Mouse (Mus musculus) limb, embryonic 15.5 days (tissue): ENCODE results near the gene Fbln5. TPM values are rescaled to one million over a fixed set of nuclear protein-coding genes. Genes with fewer than 3 reads are reported as not detected.

ENCODE experiments used
- ATAC-seq: fragments of 200-750 bp; cut with Nextera tagmentation; 2 replicates; pipeline ENCODE4 v1.8.0; 2017; ENCODE audit warnings: low read depth, moderate TSS enrichment; ENCODE audit not compliant: insufficient number of reproducible peaks, low FRiP score, low TSS enrichment
- H3K27ac ChIP-seq: fragments of 300-500 bp; sonication (generic); 2 replicates; pipeline ENCODE4 v1.5.1; 2015; ENCODE audit warnings: moderate library complexity, mild to moderate bottlenecking, inconsistent platforms
- H3K27me3 ChIP-seq: fragments of 300-500 bp; sonication (generic); 2 replicates; pipeline ENCODE4 v1.6.1; 2015; ENCODE audit warnings: inconsistent platforms
- H3K36me3 ChIP-seq: fragments of 300-500 bp; sonication (generic); 2 replicates; pipeline ENCODE4 v1.6.1; 2015; ENCODE audit warnings: inconsistent platforms
- H3K4me1 ChIP-seq: fragments of 300-500 bp; sonication (generic); 2 replicates; pipeline ENCODE4 v1.6.1; 2015; ENCODE audit warnings: inconsistent platforms
- H3K4me2 ChIP-seq: fragments of 300-500 bp; sonication (generic); 2 replicates; pipeline ENCODE4 v1.6.1; 2015; ENCODE audit warnings: mild to moderate bottlenecking, inconsistent platforms
- H3K4me3 ChIP-seq: fragments of 300-500 bp; sonication (generic); 2 replicates; pipeline ENCODE4 v1.5.1; 2015; ENCODE audit warnings: mild to moderate bottlenecking, inconsistent platforms
- H3K9ac ChIP-seq: fragments of 300-500 bp; sonication (generic); 2 replicates; pipeline ENCODE4 v1.6.1; 2015; ENCODE audit warnings: inconsistent platforms
- H3K9me3 ChIP-seq: fragments of 300-500 bp; sonication (generic); 2 replicates; pipeline ENCODE4 v1.6.1; 2016; ENCODE audit warnings: inconsistent platforms
- WGBS: fragments of 180-500 bp; shearing (Covaris S2); methylation state at CpG from one replicate; pipeline ENCODE4 v1.1.7; 2015; 5-methylcytosine and 5-hydroxymethylcytosine counted together
- polyA plus RNA-seq: library from polyadenylated mRNA; unstranded; fragments of >200 nt; fragmentation: Nextera tagmentation; extraction: Ambion mirVana; gene quantifications from 2 replicates; pipeline ENCODE4 v1.2.1, GENCODE M21; 2015

Fbln5 gene
- polyA plus RNA-seq, 1 experiment from 2014 or later, result 220 TPM

DNA sequence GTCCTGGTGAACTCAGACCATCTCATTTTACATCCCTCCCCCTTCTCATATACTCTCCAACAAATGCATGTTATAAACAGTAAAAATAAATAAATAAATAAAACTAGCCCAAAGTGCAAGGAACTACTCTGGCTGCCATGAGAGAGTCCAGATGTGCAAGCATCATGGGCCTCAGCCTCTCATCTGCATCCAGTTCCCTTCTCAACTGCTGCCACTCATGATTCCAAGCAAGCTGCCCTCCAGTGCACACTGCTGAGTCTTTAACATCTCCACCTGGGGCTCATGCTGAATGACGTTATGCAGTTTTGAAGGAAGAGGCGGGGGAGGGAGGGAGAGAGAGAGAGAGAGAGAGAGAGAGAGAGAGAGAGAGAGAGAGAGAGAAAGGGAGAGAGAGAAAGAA lies 76.5 kb downstream of the Fbln5 start:
- WGBS, result 29% methylated on average over 2 of the region's 2 CpGs
- Histone ChIP-seq H3K4me2 (no peak overlapping the region), H3K9ac (no peak overlapping the region), H3K36me3 (no peaks in the 10 kb centered on the region), H3K4me3 (no peak overlapping the region), H3K27ac (no peak overlapping the region), H3K27me3 (no peaks in the 10 kb centered on the region), H3K4me1 (0 out of 2 replicates have a peak, but pooled peaks cover 2% of the 10 kb centered on the region), H3K9me3 (no peaks in the 10 kb centered on the region)
- ATAC-seq, result no peak

DNA sequence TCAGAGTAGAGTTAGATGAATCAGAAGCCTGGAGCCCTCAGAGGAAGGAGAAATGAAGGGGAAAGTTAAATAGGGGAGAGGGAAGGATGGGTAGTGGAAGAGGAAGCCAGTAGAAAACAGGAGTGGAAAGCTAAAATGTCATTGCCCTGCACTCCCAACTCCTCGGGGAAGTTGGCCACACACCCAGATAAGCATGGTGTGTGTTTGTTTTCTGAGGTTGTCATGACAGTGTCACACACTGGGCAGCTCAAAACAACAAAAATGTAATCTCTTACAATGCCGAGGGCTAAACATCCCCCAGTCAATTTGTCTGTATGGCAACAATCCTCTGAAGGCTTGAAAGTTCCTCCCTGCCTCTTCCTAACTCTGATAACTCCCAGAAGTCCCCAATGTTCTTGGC lies 78.4 kb downstream of the Fbln5 start:
- no peak overlapping the region for H3K9ac ChIP-seq

DNA sequence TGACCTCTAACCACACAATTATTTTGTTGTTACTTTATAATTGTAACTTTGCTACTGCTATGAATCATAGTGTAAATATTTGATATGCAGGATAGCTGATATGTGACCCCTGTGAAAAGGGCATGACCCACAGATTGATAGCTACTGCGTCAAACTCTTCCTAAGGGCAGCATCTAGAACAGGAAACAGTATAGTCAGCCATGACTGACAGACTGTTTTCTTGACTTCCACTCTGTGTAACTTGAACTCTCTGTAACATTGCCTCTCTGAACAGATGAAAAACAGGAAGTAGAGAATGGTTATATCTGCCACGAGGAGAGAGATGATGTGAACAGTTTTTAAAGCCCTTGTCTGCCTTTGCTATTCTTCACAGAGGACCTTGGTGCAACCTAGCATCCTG lies 78.8 kb downstream of the Fbln5 start:
- no peaks in the 10 kb centered on the region for H3K27me3 ChIP-seq
- no peak overlapping the region for H3K4me2 ChIP-seq
- no peaks in the 10 kb centered on the region for H3K9me3 ChIP-seq
- no peak overlapping the region for H3K4me3 ChIP-seq
- no peak overlapping the region for H3K27ac ChIP-seq
- 0 out of 2 replicates have a peak, but pooled peaks cover 2% of the 10 kb centered on the region for H3K4me1 ChIP-seq
- no peak for ATAC-seq
- 34% methylated on average over 2 of the region's 2 CpGs for WGBS
- no peak overlapping the region for H3K9ac ChIP-seq
- H3K36me3 ChIP-seq, result no peaks in the 10 kb centered on the region

More for the DNA sequence above, 78.4 kb downstream of the Fbln5 start:
- no peak for ATAC-seq
- H3K27me3 ChIP-seq, result no peaks in the 10 kb centered on the region
- 51% methylated on average over 2 of the region's 2 CpGs for WGBS
- no peaks in the 10 kb centered on the region for H3K9me3 ChIP-seq
- H3K4me2 ChIP-seq, result no peak overlapping the region
- no peaks in the 10 kb centered on the region for H3K36me3 ChIP-seq
- no peak overlapping the region for H3K27ac ChIP-seq
- H3K4me3 ChIP-seq, result no peak overlapping the region
- H3K4me1 ChIP-seq, result 0 out of 2 replicates have a peak, but pooled peaks cover 2% of the 10 kb centered on the region

DNA sequence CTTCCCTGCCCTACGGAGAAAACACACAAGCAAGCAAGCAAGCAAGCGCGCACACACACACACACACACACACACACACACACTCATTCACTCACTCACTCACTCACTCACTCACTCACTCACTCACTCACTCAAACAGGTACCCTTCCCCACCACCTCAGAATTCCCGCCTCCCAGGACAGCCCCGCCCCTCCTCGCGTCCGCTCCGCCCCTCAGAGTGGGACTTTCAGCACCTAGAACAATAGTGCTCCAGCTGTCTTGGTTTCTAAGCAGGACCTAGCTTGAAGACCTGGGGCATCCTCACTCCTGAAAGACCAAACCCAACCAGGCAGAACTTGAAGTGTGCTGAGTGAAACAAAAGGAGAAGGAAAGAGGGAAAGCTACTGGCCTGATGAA lies 100.1 kb downstream of the Fbln5 start:
- H3K27me3 ChIP-seq, result peaks cover 12% of the 10 kb centered on the region
- peak overlapping the region; percentile 99 for H3K4me2 ChIP-seq
- H3K4me1 ChIP-seq, result peaks cover 7% of the 10 kb centered on the region; the same call in 1 of the 2 replicates
- no peaks in the 10 kb centered on the region for H3K9me3 ChIP-seq
- 0 out of 2 replicates have a peak, but pooled peaks have one; percentile 24 for ATAC-seq
- H3K9ac ChIP-seq, result no peak overlapping the region
- peak overlapping the region; percentile 71 for H3K4me3 ChIP-seq
- no peak overlapping the region for H3K27ac ChIP-seq
- WGBS, result 1% methylated on average over 7 of the region's 9 CpGs
- H3K36me3 ChIP-seq, result no peaks in the 10 kb centered on the region

DNA sequence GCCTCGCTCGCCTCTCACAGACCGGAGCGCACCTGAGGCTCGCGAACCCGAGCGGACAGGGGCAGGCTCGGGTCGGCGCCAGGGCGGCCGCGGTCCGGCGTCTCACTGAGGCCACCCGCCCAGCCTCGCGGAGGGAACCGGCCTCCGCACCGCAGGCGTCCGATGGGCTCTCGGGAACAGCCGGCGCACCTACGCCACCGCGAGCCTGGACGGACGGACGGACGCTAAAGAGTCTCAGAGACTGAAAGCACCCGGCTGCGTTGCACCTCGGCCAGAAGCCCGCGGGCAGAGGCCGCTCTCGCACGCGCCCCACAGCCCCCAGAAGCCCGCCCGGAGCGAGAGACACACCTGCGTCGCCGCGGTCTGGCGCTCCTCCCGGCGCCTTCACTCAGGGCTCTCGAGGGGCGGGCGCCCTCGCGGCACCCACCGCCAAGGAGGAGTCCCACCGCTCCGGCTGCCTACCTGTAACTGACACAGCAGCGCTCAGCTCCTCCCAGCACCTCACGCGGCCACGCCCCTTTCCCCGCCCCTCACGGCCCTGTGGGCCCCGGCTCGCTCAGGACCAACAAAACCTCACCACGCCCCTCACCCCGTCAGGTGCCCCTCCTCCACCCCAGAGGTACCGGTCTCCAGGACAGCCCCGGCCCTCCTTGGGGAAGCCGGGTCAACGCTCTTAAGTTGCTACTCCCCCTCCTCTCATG lies 100.7 kb downstream of the Fbln5 start, which contains the start of gene Tc2n:
Tc2n (minus strand) TSS at position 470 of the 701 bp plus-strand sequence.
- 0 out of 2 replicates have a peak within 1 kb of the TSS, but pooled peaks have one; percentile 28 for H3K9ac ChIP-seq
- no peaks in the 10 kb centered on the region for H3K36me3 ChIP-seq
- under 1% methylated on average over 71 of the region's 75 CpGs for WGBS
- peak within 1 kb of the TSS; percentile 71 for H3K4me3 ChIP-seq
- H3K4me1 ChIP-seq, result peaks cover 7% of the 10 kb centered on the region; the same call in 1 of the 2 replicates
- no peak within 1 kb of the TSS for H3K27ac ChIP-seq
- peaks cover 12% of the 10 kb centered on the region for H3K27me3 ChIP-seq
- peak within 1 kb of the TSS; percentile 99 for H3K4me2 ChIP-seq
- ATAC-seq, result peak; percentile 92
- no peaks in the 10 kb centered on the region for H3K9me3 ChIP-seq

DNA sequence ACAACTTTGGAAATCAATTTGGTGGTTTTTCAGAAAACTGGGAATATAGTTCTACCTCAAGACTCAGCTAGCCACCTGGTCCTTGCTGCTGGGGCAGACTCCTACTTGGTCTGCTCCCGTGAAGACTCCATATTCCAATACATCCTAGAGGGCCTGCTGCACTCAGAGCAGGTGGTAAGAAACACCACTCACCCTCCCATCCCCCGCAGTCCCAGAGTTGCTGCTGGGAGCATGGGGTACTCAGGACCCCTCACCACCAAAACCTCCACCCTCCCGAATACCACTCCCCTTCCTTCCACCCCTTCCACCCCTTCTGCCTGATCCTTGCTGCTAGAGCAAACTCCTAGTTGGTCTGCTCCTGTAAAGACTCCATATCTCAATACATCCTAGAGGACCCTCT lies 119.7 kb downstream of the Fbln5 start:
- H3K4me1 ChIP-seq, result no peaks in the 10 kb centered on the region
- no peak overlapping the region for H3K4me2 ChIP-seq
- H3K27me3 ChIP-seq, result no peaks in the 10 kb centered on the region
- H3K9me3 ChIP-seq, result no peaks in the 10 kb centered on the region
- no peak overlapping the region for H3K27ac ChIP-seq
- ATAC-seq, result no peak
- WGBS, result 89% methylated on average over 3 of the region's 3 CpGs
- no peak overlapping the region for H3K4me3 ChIP-seq
- H3K36me3 ChIP-seq, result no peaks in the 10 kb centered on the region
- no peak overlapping the region for H3K9ac ChIP-seq

Other genes with a start within 250 kb of the Fbln5 start
- 0.92 and 1.1 TPM in 2 replicates for gene Tc2n, start 100.5 kb downstream of the Fbln5 start, polyA plus RNA-seq
- 32.5 and 37.7 TPM in 2 replicates for gene Trip11, start 94.2 kb upstream of the Fbln5 start, polyA plus RNA-seq
- gene Atxn3, start 139.2 kb upstream of the Fbln5 start, polyA plus RNA-seq, result 12.7 and 16.0 TPM in 2 replicates
- gene Cpsf2, start 156.9 kb upstream of the Fbln5 start, polyA plus RNA-seq, result 23.2 and 24.2 TPM in 2 replicates